Mouse (Mus musculus): ENCODE measurements around the gene Rpl35.

DNA sequence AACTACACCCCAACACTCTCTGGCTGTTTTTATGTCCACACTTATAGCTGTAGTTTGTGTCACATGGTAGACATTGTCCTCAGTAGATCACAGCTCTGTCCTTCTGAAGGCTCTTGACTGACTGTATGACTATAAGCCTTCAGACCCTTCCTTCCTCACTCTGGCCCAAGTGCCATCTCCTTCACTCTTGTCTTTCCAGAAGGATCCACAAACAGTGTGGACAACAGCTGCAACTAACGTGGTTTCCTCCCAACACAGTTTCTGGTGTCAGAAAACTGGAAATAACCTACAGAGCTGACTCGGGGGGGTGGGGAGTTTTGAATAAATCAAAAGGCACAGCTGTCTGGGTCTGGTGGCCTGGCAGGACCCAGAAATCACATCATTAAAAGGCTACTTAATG lies 49.4 kb downstream of the Rpl35 start:
- TF ChIP-seq CTCF (IDR thresholded peaks at IDR 0.05; ENCODE audit: low read depth) = no peak
- no peak for TF ChIP-seq EP300 (IDR thresholded peaks at IDR 0.05; ENCODE audit: low read depth)

Measured in heart, postnatal 0 days (tissue).